Mouse (Mus musculus): ENCODE data around the gene Pold4. TPM values are rescaled to one million over a fixed set of nuclear protein-coding genes. Genes with fewer than 3 reads are reported as not detected.

Pold4 gene
- polyA plus RNA-seq (2015; fragmentation: Nextera tagmentation; extraction: Ambion mirVana) = 19.9 and 23.5 TPM in 2 replicates

- peak; percentile 87 for ATAC-seq (ENCODE audit: extremely low read depth, insufficient number of reproducible peaks, low FRiP score, low TSS enrichment)
- WGBS = 8% methylated on average over 26 of the region's 26 CpGs
- Histone ChIP-seq H3K9me3 (no peaks in the 10 kb centered on the region), H3K27ac (replicated peaks) (peak within 1 kb of the TSS; percentile 89), H3K4me2 (peak within 1 kb of the TSS; percentile 80), H3K27me3 (replicated peaks) (peaks cover 36% of the 10 kb centered on the region), H3K4me1 (peaks cover 20% of the 10 kb centered on the region), H3K36me3 (no peaks in the 10 kb centered on the region), H3K9ac (peak within 1 kb of the TSS; percentile 84), H3K4me3 (peak within 1 kb of the TSS; percentile 69)
Observed at GRCm38 (mm10) chr19:4231253-4232185, at the start of gene Pold4. Gene Pold4 (plus strand): TSS chr19:4231899.

- no peaks in the 10 kb centered on the region for H3K36me3 ChIP-seq
- H3K4me1 ChIP-seq = peaks cover 40% of the 10 kb centered on the region
- no peak for ATAC-seq (ENCODE audit: extremely low read depth, insufficient number of reproducible peaks, low FRiP score, low TSS enrichment)
- no peak overlapping the region for H3K27ac ChIP-seq (replicated peaks)
- H3K27me3 ChIP-seq (replicated peaks) = no peaks in the 10 kb centered on the region
- WGBS = 85% methylated on average over 2 of the region's 2 CpGs
- H3K9me3 ChIP-seq = no peaks in the 10 kb centered on the region
- H3K4me2 ChIP-seq = no peak overlapping the region
- H3K9ac ChIP-seq = no peak overlapping the region
- no peak overlapping the region for H3K4me3 ChIP-seq
Observed at GRCm38 (mm10) chr19:4183689-4184088, 48.0 kb upstream of the Pold4 start.

- 43% methylated on average over 15 of the region's 15 CpGs for WGBS
- H3K9ac ChIP-seq = peak overlapping the region; percentile 33; the same call in 1 of the 2 replicates
Observed at GRCm38 (mm10) chr19:4184976-4185975, 46.4 kb upstream of the Pold4 start.

GRCm38 (mm10) chr19:4187303-4187702 is 44.4 kb upstream of the Pold4 start:
- H3K9me3 ChIP-seq = no peaks in the 10 kb centered on the region
- ATAC-seq (ENCODE audit: extremely low read depth, insufficient number of reproducible peaks, low FRiP score, low TSS enrichment) = no peak
- no peak overlapping the region for H3K4me3 ChIP-seq
- peak overlapping the region; percentile 28; the same call in 1 of the 2 replicates for H3K27ac ChIP-seq (replicated peaks)
- WGBS = 60% methylated on average over 3 of the region's 3 CpGs
- H3K4me2 ChIP-seq = no peak overlapping the region
- H3K36me3 ChIP-seq = no peaks in the 10 kb centered on the region
- no peaks in the 10 kb centered on the region for H3K27me3 ChIP-seq (replicated peaks)
- no peak overlapping the region for H3K9ac ChIP-seq
- peaks cover 48% of the 10 kb centered on the region for H3K4me1 ChIP-seq

More at GRCm38 (mm10) chr19:4184976-4185975, 46.4 kb upstream of the Pold4 start:
- H3K36me3 ChIP-seq = no peaks in the 10 kb centered on the region
- no peaks in the 10 kb centered on the region for H3K9me3 ChIP-seq
- no peaks in the 10 kb centered on the region for H3K27me3 ChIP-seq (replicated peaks)
- H3K4me3 ChIP-seq = no peak overlapping the region
- H3K27ac ChIP-seq (replicated peaks) = peak overlapping the region; percentile 50
- H3K4me1 ChIP-seq = peaks cover 40% of the 10 kb centered on the region
- H3K4me2 ChIP-seq = peak overlapping the region; percentile 27; the same call in 1 of the 2 replicates
- no peak for ATAC-seq (ENCODE audit: extremely low read depth, insufficient number of reproducible peaks, low FRiP score, low TSS enrichment)

- Histone ChIP-seq H3K36me3 (peaks cover 11% of the 10 kb centered on the region), H3K4me2 (no peak overlapping the region), H3K27ac (replicated peaks) (no peak overlapping the region), H3K4me1 (peaks cover 63% of the 10 kb centered on the region), H3K4me3 (no peak overlapping the region), H3K27me3 (replicated peaks) (no peaks in the 10 kb centered on the region), H3K9ac (no peak overlapping the region), H3K9me3 (no peaks in the 10 kb centered on the region)
- 84% methylated on average over 12 of the region's 12 CpGs for WGBS
- no peak for ATAC-seq (ENCODE audit: extremely low read depth, insufficient number of reproducible peaks, low FRiP score, low TSS enrichment)
Observed at GRCm38 (mm10) chr19:4189051-4189620, 42.6 kb upstream of the Pold4 start.

GRCm38 (mm10) chr19:4190831-4191334 is 40.8 kb upstream of the Pold4 start, which contains the start of gene Tbc1d10c:
Gene Tbc1d10c (minus strand): TSS chr19:4191284.
- peaks cover 29% of the 10 kb centered on the region for H3K36me3 ChIP-seq
- H3K4me2 ChIP-seq = peak within 1 kb of the TSS; percentile 96
- ATAC-seq (ENCODE audit: extremely low read depth, insufficient number of reproducible peaks, low FRiP score, low TSS enrichment) = no peak
- no peaks in the 10 kb centered on the region for H3K9me3 ChIP-seq
- peaks cover 64% of the 10 kb centered on the region for H3K4me1 ChIP-seq
- WGBS = 53% methylated on average over 4 of the region's 4 CpGs
- H3K27me3 ChIP-seq (replicated peaks) = no peaks in the 10 kb centered on the region
- H3K27ac ChIP-seq (replicated peaks) = peak within 1 kb of the TSS; percentile 95
- peak within 1 kb of the TSS; percentile 94 for H3K4me3 ChIP-seq
- peak within 1 kb of the TSS; percentile 99 for H3K9ac ChIP-seq

GRCm38 (mm10) chr19:4191528-4192250 is 40.0 kb upstream of the Pold4 start, which contains the start of gene Ppp1ca:
Gene Ppp1ca (plus strand): TSS chr19:4192065.
- Histone ChIP-seq H3K4me1 (peaks cover 65% of the 10 kb centered on the region), H3K36me3 (peaks cover 37% of the 10 kb centered on the region), H3K4me3 (peak within 1 kb of the TSS; percentile 94), H3K27ac (replicated peaks) (peak within 1 kb of the TSS; percentile 95), H3K9me3 (no peaks in the 10 kb centered on the region), H3K9ac (peak within 1 kb of the TSS; percentile 99), H3K27me3 (replicated peaks) (no peaks in the 10 kb centered on the region), H3K4me2 (peak within 1 kb of the TSS; percentile 96)
- peak; percentile 87 for ATAC-seq (ENCODE audit: extremely low read depth, insufficient number of reproducible peaks, low FRiP score, low TSS enrichment)
- 7% methylated on average over 36 of the region's 47 CpGs for WGBS

- Histone ChIP-seq H3K4me1 (peaks cover 64% of the 10 kb centered on the region), H3K9ac (peak overlapping the region; percentile 99), H3K27me3 (replicated peaks) (no peaks in the 10 kb centered on the region), H3K9me3 (no peaks in the 10 kb centered on the region), H3K4me3 (peak overlapping the region; percentile 94), H3K36me3 (peaks cover 44% of the 10 kb centered on the region), H3K4me2 (peak overlapping the region; percentile 96), H3K27ac (replicated peaks) (peak overlapping the region; percentile 95)
- under 1% methylated on average over 52 of the region's 52 CpGs for WGBS
- ATAC-seq (ENCODE audit: extremely low read depth, insufficient number of reproducible peaks, low FRiP score, low TSS enrichment) = no peak
Observed at GRCm38 (mm10) chr19:4192251-4192985, 39.3 kb upstream of the Pold4 start.

- Histone ChIP-seq H3K4me3 (peak overlapping the region; percentile 94), H3K4me2 (peak overlapping the region; percentile 96), H3K4me1 (peaks cover 57% of the 10 kb centered on the region), H3K27me3 (replicated peaks) (no peaks in the 10 kb centered on the region), H3K9ac (peak overlapping the region; percentile 99), H3K9me3 (no peaks in the 10 kb centered on the region), H3K27ac (replicated peaks) (no peak overlapping the region; the same call in 1 of the 2 replicates), H3K36me3 (peaks cover 51% of the 10 kb centered on the region)
- ATAC-seq (ENCODE audit: extremely low read depth, insufficient number of reproducible peaks, low FRiP score, low TSS enrichment) = no peak
- 58% methylated on average over 6 of the region's 6 CpGs for WGBS
Observed at GRCm38 (mm10) chr19:4193129-4193528, 38.6 kb upstream of the Pold4 start.
